Mouse (Mus musculus): ENCODE measurements at regions not wholly inside any gene's neighbourhood (a gene's known extent, or its start where the extent isn't known, plus 50 kb on each side); places are given as distances from the start of the nearest gene placed in this dataset.

DNA sequence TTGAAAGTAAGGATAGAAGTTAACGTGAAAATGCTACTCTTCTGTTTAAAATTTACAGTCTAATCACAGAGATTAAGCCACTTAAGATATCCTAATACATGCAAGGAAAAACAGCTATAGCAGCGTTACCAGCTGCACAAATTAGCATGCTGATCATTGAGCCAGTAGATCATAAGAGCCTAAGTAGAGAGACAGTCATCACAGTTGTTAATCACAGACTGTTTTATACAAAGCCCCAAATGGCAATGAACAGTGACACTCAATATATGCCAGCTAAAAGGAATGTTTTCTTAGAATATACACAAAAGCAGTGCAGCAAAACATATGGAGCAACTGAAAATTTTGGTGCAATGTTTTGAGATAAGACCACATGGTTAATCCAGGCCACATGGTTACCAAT is 64.7 kb upstream of the Ppp1r3a start:
- no peak for DNase-seq (ENCODE audit: low read depth, low spot score)

DNA sequence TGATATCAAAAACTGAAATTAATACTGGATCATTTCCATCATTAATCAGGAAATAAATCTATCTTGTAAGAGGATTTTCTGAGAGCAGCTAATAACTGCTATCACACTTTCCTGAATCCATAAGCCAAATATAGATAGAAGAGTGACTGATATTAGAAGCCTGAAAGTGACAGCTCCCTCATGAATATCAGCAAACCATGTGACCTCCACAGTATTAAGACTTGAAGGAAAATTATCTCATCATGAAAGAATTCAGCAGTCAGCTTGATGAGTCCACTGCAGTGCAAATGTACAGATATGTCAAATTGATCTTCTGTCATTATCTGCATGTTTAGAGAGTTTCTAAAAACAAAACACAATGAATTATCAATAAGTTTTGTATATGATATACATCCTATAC is 69.7 kb upstream of the Ppp1r3a start:
- DNase-seq (ENCODE audit: low read depth, low spot score) = no peak

GRCm38 (mm10) chr6:14838910-14839309 is 62.2 kb upstream of the Foxp2 start:
- peak; percentile 16 for DNase-seq (ENCODE audit: low read depth, low spot score)

Measured in telencephalon, adult 2 months (tissue).